Mouse (Mus musculus): ENCODE measurements around the gene Stat4.

GRCm38 (mm10) chr1:52107206-52107605 is 120.3 kb downstream of the Stat4 start:
- TF ChIP-seq CTCF (IDR thresholded peaks at IDR 0.05; ENCODE audit: insufficient read depth, low read depth, low read length) (no peak), POLR2A (IDR thresholded peaks at IDR 0.05; ENCODE audit: insufficient read depth, low read depth, low read length) (no peak)

Data from olfactory bulb, adult 2 months (tissue).